Mouse (Mus musculus): ENCODE results near the gene Slc30a7. TPM values are rescaled to one million over a fixed set of nuclear protein-coding genes. Genes with fewer than 3 reads are reported as not detected.
A peak's percentile ranks its signal among the peaks of the same experiment; 100 is the strongest.

Slc30a7 gene
- 1.1 and 1.3 TPM in 2 replicates for polyA plus RNA-seq (2012; ENCODE audit: insufficient read depth, low replicate concordance)

GRCm38 (mm10) chr3:116006978-116007940 is at the start of gene Slc30a7, which contains the start of gene Extl2:
Gene Slc30a7, minus strand, starts transcription at chr3:116007406.
Gene Extl2, plus strand, starts transcription at chr3:116007462.
- no peak for TF ChIP-seq GATA1 (IDR thresholded peaks at IDR 0.05; ENCODE audit: borderline replicate concordance, low read length)
- no peak for TF ChIP-seq FLI1 (IDR thresholded peaks at IDR 0.05; ENCODE audit: low read length)
- Histone ChIP-seq H3K9me3 (no peaks in the 10 kb centered on the region), H3K27me3 (replicated peaks) (no peaks in the 10 kb centered on the region), H3K36me3 (replicated peaks; ENCODE audit: low read length) (peaks cover 40% of the 10 kb centered on the region), H3K4me3 (replicated peaks) (peak within 1 kb of the TSS; percentile 94), H3K4me1 (peaks cover 55% of the 10 kb centered on the region)

- Histone ChIP-seq H3K36me3 (replicated peaks; ENCODE audit: low read length) (no peaks in the 10 kb centered on the region), H3K4me3 (replicated peaks) (no peak overlapping the region), H3K27me3 (replicated peaks) (peaks cover 9% of the 10 kb centered on the region), H3K4me1 (no peaks in the 10 kb centered on the region), H3K9me3 (no peaks in the 10 kb centered on the region)
- no peak for TF ChIP-seq FLI1 (IDR thresholded peaks at IDR 0.05; ENCODE audit: low read length)
- no peak for TF ChIP-seq GATA1 (IDR thresholded peaks at IDR 0.05; ENCODE audit: borderline replicate concordance, low read length)
Measured at GRCm38 (mm10) chr3:116047034-116047433, 39.8 kb upstream of the Slc30a7 start.

GRCm38 (mm10) chr3:116046000-116046399 is 38.8 kb upstream of the Slc30a7 start:
- Histone ChIP-seq H3K4me3 (replicated peaks) (no peak overlapping the region), H3K27me3 (replicated peaks) (peaks cover 9% of the 10 kb centered on the region), H3K36me3 (replicated peaks; ENCODE audit: low read length) (no peaks in the 10 kb centered on the region), H3K9me3 (no peaks in the 10 kb centered on the region), H3K4me1 (no peaks in the 10 kb centered on the region)
- TF ChIP-seq GATA1 (IDR thresholded peaks at IDR 0.05; ENCODE audit: borderline replicate concordance, low read length), result no peak
- TF ChIP-seq FLI1 (IDR thresholded peaks at IDR 0.05; ENCODE audit: low read length), result no peak

- Histone ChIP-seq H3K27me3 (replicated peaks) (peaks cover 5% of the 10 kb centered on the region), H3K4me3 (replicated peaks) (no peak overlapping the region), H3K4me1 (no peaks in the 10 kb centered on the region), H3K9me3 (no peaks in the 10 kb centered on the region), H3K36me3 (replicated peaks; ENCODE audit: low read length) (no peaks in the 10 kb centered on the region)
- TF ChIP-seq FLI1 (IDR thresholded peaks at IDR 0.05; ENCODE audit: low read length), result no peak
- no peak for TF ChIP-seq GATA1 (IDR thresholded peaks at IDR 0.05; ENCODE audit: borderline replicate concordance, low read length)
Measured at GRCm38 (mm10) chr3:116040776-116041175, 33.6 kb upstream of the Slc30a7 start.

GRCm38 (mm10) chr3:116033871-116034222 is 26.6 kb upstream of the Slc30a7 start:
- no peak overlapping the region for H3K4me3 ChIP-seq (replicated peaks)

GRCm38 (mm10) chr3:116033218-116033870 is 26.1 kb upstream of the Slc30a7 start:
- peaks cover 17% of the 10 kb centered on the region for H3K4me1 ChIP-seq
- no peak overlapping the region for H3K4me3 ChIP-seq (replicated peaks)
- H3K27me3 ChIP-seq (replicated peaks), result peaks cover 2% of the 10 kb centered on the region
- TF ChIP-seq FLI1 (IDR thresholded peaks at IDR 0.05; ENCODE audit: low read length), result no peak
- TF ChIP-seq GATA1 (IDR thresholded peaks at IDR 0.05; ENCODE audit: borderline replicate concordance, low read length), result no peak
- no peaks in the 10 kb centered on the region for H3K9me3 ChIP-seq
- H3K36me3 ChIP-seq (replicated peaks; ENCODE audit: low read length), result peaks cover 6% of the 10 kb centered on the region

More at GRCm38 (mm10) chr3:116033871-116034222, 26.6 kb upstream of the Slc30a7 start:
- Histone ChIP-seq H3K4me1 (peaks cover 17% of the 10 kb centered on the region), H3K27me3 (replicated peaks) (peaks cover 2% of the 10 kb centered on the region), H3K9me3 (no peaks in the 10 kb centered on the region), H3K36me3 (replicated peaks; ENCODE audit: low read length) (peaks cover 1% of the 10 kb centered on the region)
- TF ChIP-seq FLI1 (IDR thresholded peaks at IDR 0.05; ENCODE audit: low read length) (no peak), GATA1 (IDR thresholded peaks at IDR 0.05; ENCODE audit: borderline replicate concordance, low read length) (no peak)

- peaks cover 27% of the 10 kb centered on the region for H3K36me3 ChIP-seq (replicated peaks; ENCODE audit: low read length)
- TF ChIP-seq GATA1 (IDR thresholded peaks at IDR 0.05; ENCODE audit: borderline replicate concordance, low read length), result no peak
- TF ChIP-seq FLI1 (IDR thresholded peaks at IDR 0.05; ENCODE audit: low read length), result no peak
- peaks cover 2% of the 10 kb centered on the region for H3K27me3 ChIP-seq (replicated peaks)
- H3K4me3 ChIP-seq (replicated peaks), result no peak overlapping the region
- peaks cover 17% of the 10 kb centered on the region for H3K4me1 ChIP-seq
- no peaks in the 10 kb centered on the region for H3K9me3 ChIP-seq
Measured at GRCm38 (mm10) chr3:116030152-116030788, 23.1 kb upstream of the Slc30a7 start.

- no peaks in the 10 kb centered on the region for H3K9me3 ChIP-seq
- H3K4me1 ChIP-seq, result peaks cover 21% of the 10 kb centered on the region
- H3K36me3 ChIP-seq (replicated peaks; ENCODE audit: low read length), result peaks cover 37% of the 10 kb centered on the region
- H3K27me3 ChIP-seq (replicated peaks), result no peaks in the 10 kb centered on the region
- TF ChIP-seq FLI1 (IDR thresholded peaks at IDR 0.05; ENCODE audit: low read length) (no peak), GATA1 (IDR thresholded peaks at IDR 0.05; ENCODE audit: borderline replicate concordance, low read length) (no peak)
- no peak overlapping the region for H3K4me3 ChIP-seq (replicated peaks)
Measured at GRCm38 (mm10) chr3:116026996-116027395, 19.8 kb upstream of the Slc30a7 start.

- Histone ChIP-seq H3K27me3 (replicated peaks) (no peaks in the 10 kb centered on the region), H3K36me3 (replicated peaks; ENCODE audit: low read length) (peaks cover 37% of the 10 kb centered on the region), H3K4me1 (peaks cover 12% of the 10 kb centered on the region), H3K9me3 (no peaks in the 10 kb centered on the region), H3K4me3 (replicated peaks) (no peak overlapping the region)
- TF ChIP-seq FLI1 (IDR thresholded peaks at IDR 0.05; ENCODE audit: low read length) (no peak), GATA1 (IDR thresholded peaks at IDR 0.05; ENCODE audit: borderline replicate concordance, low read length) (no peak)
Measured at GRCm38 (mm10) chr3:116025701-116026100, 18.5 kb upstream of the Slc30a7 start.

Measured in megakaryocyte, embryonic 14.5 days (primary cell).